Mouse (Mus musculus) right cerebral cortex, postnatal 10 days (tissue): ENCODE results near the gene Dld.

Experiments
- DNase-seq, 2 experiments: peaks; one replicate each; pipeline ENCODE4 v3.0.0; 2021; ENCODE audit warnings: low spot score in 2 of 2

Dld gene

GRCm38 (mm10) chr12:31294996-31295395 is 56.3 kb downstream of the Dld start:
- DNase-seq: no peak

- no peak for DNase-seq
Measured at GRCm38 (mm10) chr12:31294526-31294925, 56.7 kb downstream of the Dld start.

GRCm38 (mm10) chr12:31293361-31294142 is 57.7 kb downstream of the Dld start:
- no peak for DNase-seq

- no peak for DNase-seq
Measured at GRCm38 (mm10) chr12:31290951-31291350, 60.3 kb downstream of the Dld start.

- DNase-seq: no peak
Measured at GRCm38 (mm10) chr12:31289046-31289445, 62.2 kb downstream of the Dld start.

- DNase-seq: no peak
Measured at GRCm38 (mm10) chr12:31283617-31284136, 67.6 kb downstream of the Dld start.

GRCm38 (mm10) chr12:31283131-31283530 is 68.1 kb downstream of the Dld start:
- DNase-seq: no peak

GRCm38 (mm10) chr12:31282241-31282640 is 69.0 kb downstream of the Dld start:
- DNase-seq: no peak
